Mouse (Mus musculus): ENCODE results near the gene Cdc73. TPM values are rescaled to one million over a fixed set of nuclear protein-coding genes. Genes with fewer than 3 reads are reported as not detected.
A peak's percentile ranks its signal among the peaks of the same experiment; 100 is the strongest.
"Not testable (repeated sequence)": the region's sequence is repeated elsewhere in the genome, so short reads cannot be mapped to it uniquely, and the experiment has no call there.

Gene Cdc73
- polyA plus RNA-seq, 1 experiment: 3.2 TPM

GRCm38 (mm10) chr1:143730899-143731298 lies 28.2 kb upstream of the Cdc73 start:
- TF ChIP-seq CTCF (IDR thresholded peaks at IDR 0.05; ENCODE audit: insufficient read depth, low read length): 0 out of 2 replicates have a peak, but pooled peaks have one; percentile 14
- TF ChIP-seq POLR2A (IDR thresholded peaks at IDR 0.05; ENCODE audit: borderline replicate concordance, extremely low read depth, low read depth, low read length): no peak
- Histone ChIP-seq H3K4me1 (ENCODE audit: control insufficient read depth, insufficient read depth, low read length) (no peaks in the 10 kb centered on the region), H3K4me3 (replicated peaks; ENCODE audit: extremely low read depth, low read depth, low read length) (no peak overlapping the region)
- DNase-seq: no peak
- WGBS: 67% methylated on average over 2 of the region's 2 CpGs

- no peak for TF ChIP-seq CTCF (IDR thresholded peaks at IDR 0.05; ENCODE audit: insufficient read depth, low read length)
- TF ChIP-seq POLR2A (IDR thresholded peaks at IDR 0.05; ENCODE audit: borderline replicate concordance, extremely low read depth, low read depth, low read length): no peak
- Histone ChIP-seq H3K4me1 (ENCODE audit: control insufficient read depth, insufficient read depth, low read length) (no peaks in the 10 kb centered on the region), H3K4me3 (replicated peaks; ENCODE audit: extremely low read depth, low read depth, low read length) (no peak overlapping the region)
- no peak for DNase-seq
- 39% methylated on average over 9 of the region's 9 CpGs for WGBS
These were observed 25.2 kb upstream of the Cdc73 start for GRCm38 (mm10) chr1:143727701-143728445.

- no peak for DNase-seq
- TF ChIP-seq CTCF (IDR thresholded peaks at IDR 0.05; ENCODE audit: insufficient read depth, low read length) (no peak), POLR2A (IDR thresholded peaks at IDR 0.05; ENCODE audit: borderline replicate concordance, extremely low read depth, low read depth, low read length) (no peak)
- no peaks in the 10 kb centered on the region for H3K4me1 ChIP-seq (ENCODE audit: control insufficient read depth, insufficient read depth, low read length)
- H3K4me3 ChIP-seq (replicated peaks; ENCODE audit: extremely low read depth, low read depth, low read length): no peak overlapping the region
- WGBS: 79% methylated on average over 5 of the region's 5 CpGs
These were observed 21.9 kb upstream of the Cdc73 start for GRCm38 (mm10) chr1:143724456-143725064.

GRCm38 (mm10) chr1:143716038-143716437 lies 13.3 kb upstream of the Cdc73 start, which contains the start of gene Glrx2:
Glrx2 (plus strand) TSS chr1:143716338.
- not testable (repeated sequence) for H3K4me1 ChIP-seq (ENCODE audit: control insufficient read depth, insufficient read depth, low read length); H3K4me3 ChIP-seq (replicated peaks; ENCODE audit: extremely low read depth, low read depth, low read length); DNase-seq
- WGBS: no CpG with 5 or more reads among the region's 2 CpGs

- TF ChIP-seq CTCF (IDR thresholded peaks at IDR 0.05; ENCODE audit: insufficient read depth, low read length) (no peak), POLR2A (IDR thresholded peaks at IDR 0.05; ENCODE audit: borderline replicate concordance, extremely low read depth, low read depth, low read length) (no peak)
- H3K4me3 ChIP-seq (replicated peaks; ENCODE audit: extremely low read depth, low read depth, low read length): no peak overlapping the region
- WGBS: 50% methylated on average over 5 of the region's 5 CpGs
- no peaks in the 10 kb centered on the region for H3K4me1 ChIP-seq (ENCODE audit: control insufficient read depth, insufficient read depth, low read length)
- no peak for DNase-seq
These were observed 7.9 kb upstream of the Cdc73 start for GRCm38 (mm10) chr1:143710627-143710976.

GRCm38 (mm10) chr1:143709966-143710626 lies 7.4 kb upstream of the Cdc73 start:
- no peak overlapping the region for H3K4me3 ChIP-seq (replicated peaks; ENCODE audit: extremely low read depth, low read depth, low read length)
- DNase-seq: no peak
- 58% methylated on average over 7 of the region's 7 CpGs for WGBS
- H3K4me1 ChIP-seq (ENCODE audit: control insufficient read depth, insufficient read depth, low read length): no peaks in the 10 kb centered on the region
- no peak for TF ChIP-seq CTCF (IDR thresholded peaks at IDR 0.05; ENCODE audit: insufficient read depth, low read length)
- no peak for TF ChIP-seq POLR2A (IDR thresholded peaks at IDR 0.05; ENCODE audit: borderline replicate concordance, extremely low read depth, low read depth, low read length)

GRCm38 (mm10) chr1:143708361-143708760 lies 5.7 kb upstream of the Cdc73 start:
- TF ChIP-seq POLR2A (IDR thresholded peaks at IDR 0.05; ENCODE audit: borderline replicate concordance, extremely low read depth, low read depth, low read length): no peak
- TF ChIP-seq CTCF (IDR thresholded peaks at IDR 0.05; ENCODE audit: insufficient read depth, low read length): no peak
- no peak for DNase-seq
- Histone ChIP-seq H3K4me1 (ENCODE audit: control insufficient read depth, insufficient read depth, low read length) (no peaks in the 10 kb centered on the region), H3K4me3 (replicated peaks; ENCODE audit: extremely low read depth, low read depth, low read length) (no peak overlapping the region)
- WGBS: 57% methylated on average over 6 of the region's 6 CpGs

- Histone ChIP-seq H3K4me3 (replicated peaks; ENCODE audit: extremely low read depth, low read depth, low read length) (no peak overlapping the region), H3K4me1 (ENCODE audit: control insufficient read depth, insufficient read depth, low read length) (no peaks in the 10 kb centered on the region)
- no peak for DNase-seq
- 56% methylated on average over 4 of the region's 4 CpGs for WGBS
- TF ChIP-seq CTCF (IDR thresholded peaks at IDR 0.05; ENCODE audit: insufficient read depth, low read length) (no peak), POLR2A (IDR thresholded peaks at IDR 0.05; ENCODE audit: borderline replicate concordance, extremely low read depth, low read depth, low read length) (no peak)
These were observed 4.3 kb upstream of the Cdc73 start for GRCm38 (mm10) chr1:143707006-143707405.

GRCm38 (mm10) chr1:143702141-143702740 lies 452 bp downstream of the Cdc73 start:
- WGBS: 2% methylated on average over 46 of the region's 48 CpGs
- Histone ChIP-seq H3K4me3 (replicated peaks; ENCODE audit: extremely low read depth, low read depth, low read length) (peak overlapping the region; percentile 85), H3K4me1 (ENCODE audit: control insufficient read depth, insufficient read depth, low read length) (no peaks in the 10 kb centered on the region; the same call in 1 of the 2 replicates)
- DNase-seq: no peak
- no peak for TF ChIP-seq POLR2A (IDR thresholded peaks at IDR 0.05; ENCODE audit: borderline replicate concordance, extremely low read depth, low read depth, low read length)
- TF ChIP-seq CTCF (IDR thresholded peaks at IDR 0.05; ENCODE audit: insufficient read depth, low read length): no peak

All from lung, adult 2 months (tissue).